Mouse (Mus musculus) cerebellum, postnatal 14 days (tissue): Measurements from ENCODE around the gene Ranbp3l.

ENCODE experiments used
- DNase-seq, 2 experiments: peaks; one replicate each; pipeline ENCODE4 v3.0.0; 2021; ENCODE audit warnings: mixed read lengths in 2 of 2

Gene Ranbp3l

GRCm38 (mm10) chr15:9100446-9101077 is 132.8 kb downstream of the Ranbp3l start:
- DNase-seq = no peak

DNA sequence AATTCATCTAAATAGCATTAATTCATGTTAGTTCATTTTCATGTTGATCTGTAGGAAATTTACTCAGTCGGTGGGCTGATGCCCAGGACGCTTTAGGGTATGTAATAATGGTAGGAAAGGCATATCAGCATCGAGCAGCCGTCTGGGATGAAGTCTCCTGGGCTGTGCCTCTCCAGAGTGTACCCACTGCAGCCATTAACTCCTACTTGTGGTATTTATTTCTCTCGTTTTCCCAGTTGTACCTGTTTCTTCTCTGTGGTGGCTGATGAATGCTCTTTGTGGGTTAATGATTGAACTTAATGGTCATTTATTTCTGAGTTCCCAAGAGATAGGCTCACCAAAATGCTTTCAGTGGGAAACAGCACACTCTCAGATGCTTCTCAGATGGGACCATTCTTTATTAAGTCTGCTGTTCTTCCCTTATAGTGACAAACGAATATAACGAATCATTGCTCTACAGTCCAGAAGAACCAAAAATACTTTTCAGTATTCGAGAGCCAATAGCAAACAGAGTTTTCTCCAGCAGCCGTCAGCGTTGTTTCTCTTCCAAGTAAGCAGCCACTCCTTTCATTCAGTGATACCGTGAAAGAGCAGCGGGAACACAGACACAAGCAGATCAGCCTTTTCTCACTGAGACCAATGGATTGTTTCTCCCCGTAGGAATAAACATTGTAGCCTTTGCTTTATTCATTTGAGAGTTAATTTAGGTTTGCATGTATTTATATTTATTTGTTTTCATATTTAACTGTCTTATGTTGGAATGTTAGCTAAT is 138.7 kb downstream of the Ranbp3l start:
- DNase-seq = no peak

GRCm38 (mm10) chr15:9110526-9111347 is 143.0 kb downstream of the Ranbp3l start:
- no peak for DNase-seq

GRCm38 (mm10) chr15:9111648-9112047 is 143.9 kb downstream of the Ranbp3l start:
- DNase-seq = no peak

- DNase-seq = no peak
Measured at GRCm38 (mm10) chr15:9113556-9113955, 145.8 kb downstream of the Ranbp3l start.

DNA sequence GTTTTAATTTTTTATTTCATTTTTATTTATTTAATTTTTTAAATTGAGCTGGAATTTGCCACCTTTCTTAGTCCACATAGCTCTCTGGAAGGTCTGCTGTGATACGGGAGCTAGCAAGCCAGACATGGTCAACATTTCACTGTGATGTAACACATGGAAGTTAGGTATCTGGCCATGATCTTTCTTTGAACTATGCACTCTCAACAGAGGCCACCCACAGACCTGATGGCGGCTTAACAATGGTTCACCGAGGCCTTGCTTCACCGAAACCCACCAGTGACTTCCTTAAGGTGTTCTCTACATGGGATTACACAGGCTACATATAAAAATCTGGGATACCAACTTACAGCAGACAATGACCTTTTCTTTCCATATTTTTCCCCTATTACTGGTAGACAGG is 146.4 kb downstream of the Ranbp3l start:
- DNase-seq = no peak

GRCm38 (mm10) chr15:9114599-9114998 is 146.8 kb downstream of the Ranbp3l start:
- no peak for DNase-seq
